Mouse (Mus musculus) kidney, adult 2 months (tissue): ENCODE measurements around the gene Evx2. TPM values are rescaled to one million over a fixed set of nuclear protein-coding genes. Genes with fewer than 3 reads are reported as not detected.
A peak's percentile ranks its signal among the peaks of the same experiment; 100 is the strongest.

Source experiments
- DNase-seq: peaks from one replicate; pipeline ENCODE4 v3.0.0; 2021
- H3K27ac ChIP-seq: fragments of 200-500 bp; 2 replicates; pipeline ENCODE4 v1.5.1; 2012; ENCODE audit warnings: low read depth, low read length, control low read depth, inconsistent platforms; ENCODE audit not compliant: insufficient read depth
- H3K27me3 ChIP-seq: fragments of 200-500 bp; replicated peaks from 2 replicates; pipeline ENCODE4 v1.6.1; 2012; ENCODE audit warnings: mild to moderate bottlenecking, moderate library complexity, low read length, inconsistent platforms; ENCODE audit not compliant: control insufficient read depth, insufficient read depth
- H3K36me3 ChIP-seq: fragments of 200-500 bp; 2 replicates; pipeline ENCODE4 v1.6.1; 2012; ENCODE audit warnings: mild to moderate bottlenecking, moderate library complexity, low read length, inconsistent platforms; ENCODE audit not compliant: control insufficient read depth, insufficient read depth
- H3K4me1 ChIP-seq: fragments of 200-500 bp; 2 replicates; pipeline ENCODE4 v1.6.1; 2011; ENCODE audit warnings: low read length; ENCODE audit not compliant: control insufficient read depth, insufficient read depth
- H3K4me3 ChIP-seq: fragments of 200-500 bp; 2 replicates; pipeline ENCODE4 v1.5.1; 2011; ENCODE audit warnings: mild to moderate bottlenecking, low read depth, low read length, control low read depth; ENCODE audit not compliant: insufficient read depth
- CTCF ChIP-seq: fragments of 200-500 bp; conservative IDR thresholded peaks from 2 replicates; pipeline ENCODE4 v1.5.1; 2011; ENCODE audit warnings: low read depth, mild to moderate bottlenecking, control low read depth, low read length, moderate library complexity, mixed read lengths; ENCODE audit not compliant: insufficient read depth, insufficient read length
- POLR2A ChIP-seq: fragments of 200-500 bp; IDR thresholded peaks from one replicate; pipeline ENCODE4 v1.6.1; 2011; ENCODE audit warnings: low read depth, low read length, control low read depth
- WGBS: fragments of 180-500 bp; shearing (Covaris S2); methylation state at CpG from one replicate; pipeline ENCODE4 v1.1.7; 2018; 5-methylcytosine and 5-hydroxymethylcytosine counted together
- polyA plus RNA-seq: library from polyadenylated mRNA; depleted of rRNA; stranded (reverse); fragments of >200 nt; gene quantifications from 2 replicates; pipeline ENCODE4 v1.2.3, GENCODE M21; 2012

The Evx2 gene
- polyA plus RNA-seq, 1 experiment = not detected

DNA sequence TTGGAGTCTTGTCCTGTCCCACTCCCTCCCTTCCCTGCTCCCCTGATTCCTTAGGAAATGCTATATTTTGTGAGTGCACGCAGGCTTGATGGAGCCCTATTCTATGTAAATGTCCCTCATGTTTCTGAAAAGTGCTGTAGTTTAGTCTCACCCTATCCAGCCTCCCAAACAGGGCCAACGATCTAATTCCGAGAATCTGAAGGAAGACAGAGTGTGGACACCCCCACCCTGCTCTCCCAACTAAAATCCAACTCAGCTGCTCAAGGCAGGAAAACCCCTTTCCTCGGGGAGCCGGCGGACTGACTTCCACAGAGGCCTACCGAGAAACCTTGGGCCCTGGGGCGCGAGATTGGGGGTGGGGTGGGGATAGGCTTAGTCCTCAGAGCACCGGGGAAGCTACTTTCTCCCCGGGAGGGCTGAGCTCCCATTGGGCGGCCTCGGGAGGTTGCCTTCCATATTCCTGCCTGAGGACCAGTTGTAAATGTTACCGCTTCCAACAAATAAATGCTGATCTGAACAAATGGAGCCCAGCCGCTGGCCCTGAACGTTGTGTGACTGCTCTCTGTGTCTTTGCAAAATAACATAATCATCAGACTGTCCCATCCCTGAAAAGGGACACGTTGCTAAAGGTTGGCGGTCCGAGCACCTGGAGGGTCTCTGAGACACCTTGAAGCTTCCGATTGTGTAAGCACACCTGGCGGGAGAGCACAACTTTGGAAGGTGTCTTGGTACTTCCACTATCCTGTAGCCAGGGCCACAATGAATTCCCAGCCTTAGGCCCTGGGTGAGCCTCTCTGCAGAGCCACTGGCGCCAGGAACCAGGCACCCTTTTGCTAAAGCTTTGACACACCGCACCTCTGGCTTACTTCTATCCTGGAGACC, 40.5 kb upstream of the Evx2 start:
- WGBS = 39% methylated on average over 23 of the region's 23 CpGs
- Histone ChIP-seq H3K4me1 (no peaks in the 10 kb centered on the region), H3K36me3 (no peaks in the 10 kb centered on the region), H3K4me3 (peak overlapping the region; percentile 84), H3K27me3 (no peaks in the 10 kb centered on the region), H3K27ac (peak overlapping the region; percentile 94)
- TF ChIP-seq CTCF = no peak
- no peak for TF ChIP-seq POLR2A
- no peak for DNase-seq

DNA sequence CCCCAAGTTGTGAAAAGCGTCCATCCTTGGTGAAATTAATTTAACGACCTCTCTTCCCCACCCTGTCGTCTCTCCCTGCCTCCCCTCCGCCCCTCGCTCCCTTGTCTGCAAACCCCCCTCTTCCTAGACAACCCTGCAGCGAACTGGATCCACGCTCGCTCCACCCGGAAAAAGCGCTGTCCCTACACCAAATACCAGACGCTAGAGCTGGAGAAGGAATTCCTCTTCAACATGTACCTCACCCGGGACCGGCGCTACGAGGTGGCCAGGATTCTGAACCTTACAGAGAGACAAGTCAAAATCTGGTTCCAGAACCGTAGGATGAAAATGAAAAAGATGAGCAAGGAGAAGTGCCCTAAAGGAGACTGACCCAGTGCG, 39.7 kb upstream of the Evx2 start:
- Histone ChIP-seq H3K27ac (peak overlapping the region; percentile 94), H3K4me3 (peak overlapping the region; percentile 84), H3K27me3 (no peaks in the 10 kb centered on the region), H3K4me1 (no peaks in the 10 kb centered on the region), H3K36me3 (no peaks in the 10 kb centered on the region)
- DNase-seq = peak; percentile 46
- WGBS = 12% methylated on average over 17 of the region's 17 CpGs
- TF ChIP-seq POLR2A (no peak), CTCF (no peak)

DNA sequence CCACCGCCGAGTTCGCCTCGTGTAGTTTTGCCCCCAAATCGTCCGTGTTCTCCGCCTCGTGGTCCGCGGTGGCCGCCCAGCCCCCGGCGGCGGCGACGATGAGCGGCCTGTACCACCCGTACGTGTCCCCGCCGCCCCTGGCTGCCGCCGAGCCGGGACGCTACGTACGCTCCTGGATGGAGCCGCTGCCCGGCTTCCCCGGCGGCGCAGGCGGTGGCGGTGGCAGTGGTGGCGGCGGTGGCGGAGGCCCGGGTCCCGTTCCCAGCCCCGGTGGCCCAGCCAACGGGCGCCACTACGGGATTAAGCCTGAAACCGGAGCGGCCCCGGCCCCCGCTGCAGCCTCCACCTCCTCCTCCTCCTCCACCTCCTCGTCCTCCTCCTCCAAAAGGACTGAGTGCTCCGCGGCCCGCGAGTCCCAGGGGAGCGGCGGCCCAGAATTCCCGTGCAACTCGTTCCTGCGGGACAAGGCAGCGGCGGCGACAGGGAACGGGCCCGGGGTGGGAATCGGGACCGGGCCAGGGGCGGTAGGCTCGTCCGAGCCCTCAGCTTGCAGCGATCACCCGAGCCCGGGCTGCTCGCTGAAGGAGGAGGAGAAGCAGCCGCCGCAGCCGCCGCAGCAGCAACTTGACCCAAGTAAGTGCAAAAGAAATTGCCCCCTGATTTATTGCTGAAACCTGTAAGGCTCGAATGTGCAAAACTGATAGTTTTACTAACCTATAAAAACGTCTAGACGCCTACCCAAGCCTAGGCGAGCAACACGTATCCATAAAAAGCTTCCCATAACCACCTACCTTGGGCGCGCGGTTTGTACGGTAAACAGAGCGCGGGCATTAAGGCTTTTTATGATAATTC, 39.1 kb upstream of the Evx2 start:
- H3K27ac ChIP-seq = peak overlapping the region; percentile 94

DNA sequence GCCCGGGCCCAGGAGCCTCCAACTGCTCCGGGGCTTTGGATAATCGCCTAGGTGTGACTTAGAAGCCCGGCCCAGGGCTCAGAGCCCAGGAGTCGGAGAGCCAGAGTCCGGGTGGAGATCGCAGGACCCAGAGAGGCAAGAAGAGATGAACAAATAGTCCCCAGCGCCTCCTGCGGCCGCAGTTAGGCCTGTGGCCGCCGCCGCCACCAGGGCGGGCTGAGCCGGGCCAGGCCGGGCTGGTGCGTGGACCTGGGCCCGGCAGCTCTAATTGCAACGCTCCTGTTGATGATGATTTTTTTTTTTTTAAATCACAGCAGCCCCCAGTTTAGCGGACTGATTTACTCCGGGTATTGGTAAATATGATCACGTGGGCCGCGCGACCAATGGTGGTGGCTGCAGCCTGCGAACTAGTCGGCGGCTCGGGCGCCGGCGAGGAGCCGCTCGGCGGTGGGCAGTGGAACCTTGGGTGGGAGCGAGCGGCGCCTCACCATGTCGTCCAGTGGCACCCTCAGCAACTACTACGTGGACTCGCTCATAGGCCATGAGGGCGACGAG, 38.3 kb upstream of the Evx2 start, which contains the start of gene Hoxd9:
Gene Hoxd9, plus strand, starts transcription at position 161 of the 555 bp plus-strand sequence.
- TF ChIP-seq POLR2A = peak; percentile 61
- no peak for TF ChIP-seq CTCF
- DNase-seq = peak; percentile 91
- Histone ChIP-seq H3K27ac (peak within 1 kb of the TSS; percentile 94), H3K27me3 (no peaks in the 10 kb centered on the region), H3K36me3 (no peaks in the 10 kb centered on the region), H3K4me1 (no peaks in the 10 kb centered on the region), H3K4me3 (peak within 1 kb of the TSS; percentile 84)
- under 1% methylated on average over 43 of the region's 43 CpGs for WGBS

More for the DNA sequence above, 39.1 kb upstream of the Evx2 start:
- Histone ChIP-seq H3K36me3 (no peaks in the 10 kb centered on the region), H3K4me3 (peak overlapping the region; percentile 84), H3K27me3 (no peaks in the 10 kb centered on the region), H3K4me1 (no peaks in the 10 kb centered on the region)
- 2% methylated on average over 82 of the region's 86 CpGs for WGBS
- peak; percentile 57 for DNase-seq
- TF ChIP-seq CTCF (no peak), POLR2A (no peak)

DNA sequence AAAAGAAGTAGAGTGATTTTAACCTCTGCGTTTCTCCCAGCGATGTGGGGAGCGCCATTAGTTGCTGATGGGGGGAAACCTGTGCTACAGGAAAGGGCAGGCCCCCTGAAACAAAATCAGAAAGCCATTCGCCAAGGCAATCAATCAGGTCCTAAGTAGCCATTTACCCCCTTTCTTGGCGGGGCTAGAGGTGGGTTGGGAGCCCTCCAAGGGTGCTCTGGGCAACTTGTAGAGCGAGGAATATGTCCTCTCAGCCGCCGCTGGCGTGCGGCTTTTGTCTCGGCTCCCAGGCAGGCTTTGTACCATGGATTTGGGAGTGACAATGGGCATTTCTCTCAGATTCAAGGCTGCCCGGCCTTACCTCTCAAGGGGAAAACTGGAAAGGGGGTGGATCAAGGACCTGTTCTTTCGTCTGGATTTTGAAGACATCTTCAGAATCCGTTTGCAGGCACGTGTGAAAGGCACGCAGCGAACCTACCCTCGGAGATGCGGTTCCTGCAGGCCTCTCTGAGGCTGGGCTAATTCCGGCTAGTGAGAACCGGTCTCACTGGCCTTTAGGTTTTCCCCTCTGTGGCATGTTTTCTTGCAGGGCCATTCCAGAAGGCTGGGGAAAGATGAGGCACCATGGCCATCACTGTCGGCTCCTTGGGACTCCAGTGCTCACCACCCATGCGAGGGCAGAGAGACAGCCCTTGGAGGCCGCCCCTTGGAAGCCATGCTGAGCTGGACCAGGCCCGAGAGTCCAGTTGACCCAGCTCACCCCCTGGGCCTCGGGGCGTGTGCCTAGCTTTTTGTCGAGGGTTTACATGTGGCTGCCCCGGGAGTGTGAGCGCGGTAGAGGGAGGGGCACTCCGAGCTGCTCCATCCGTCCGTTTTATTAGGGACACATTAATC, 37.3 kb upstream of the Evx2 start:
- Histone ChIP-seq H3K4me1 (no peaks in the 10 kb centered on the region), H3K27ac (peak overlapping the region; percentile 94), H3K27me3 (no peaks in the 10 kb centered on the region), H3K4me3 (peak overlapping the region; percentile 84; the same call in 1 of the 2 replicates), H3K36me3 (no peaks in the 10 kb centered on the region)
- DNase-seq = peak; percentile 61
- WGBS = 40% methylated on average over 34 of the region's 34 CpGs
- TF ChIP-seq POLR2A = no peak
- TF ChIP-seq CTCF = no peak

DNA sequence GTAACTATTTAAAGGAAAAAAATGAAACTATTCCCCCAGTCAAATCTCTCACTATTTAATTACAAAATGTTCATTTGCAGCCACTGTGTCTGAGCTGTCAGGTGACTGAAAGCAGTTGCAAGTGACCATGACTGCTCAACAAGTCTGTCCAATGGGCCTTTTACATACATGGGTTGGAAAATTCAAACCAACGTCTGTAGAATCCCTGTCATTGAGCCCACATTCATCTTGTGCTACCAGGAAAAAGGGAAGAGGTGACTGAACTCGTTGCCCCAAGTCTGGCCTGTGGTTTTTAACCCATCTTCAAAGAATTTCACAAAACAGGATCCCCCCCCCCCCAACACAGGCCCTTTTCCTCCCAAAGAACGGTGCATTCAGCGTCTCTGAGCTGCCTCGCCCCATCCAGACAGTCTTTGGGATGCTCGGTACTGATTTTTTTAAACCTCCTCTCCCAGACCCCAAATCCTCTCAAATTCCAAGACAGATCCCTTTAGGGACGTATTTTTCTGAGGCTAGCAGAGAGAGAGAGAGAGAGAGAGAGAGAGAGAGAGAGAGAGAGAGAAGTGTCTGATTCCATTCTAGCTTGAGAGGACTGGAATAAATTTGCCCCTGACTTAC, 36.6 kb upstream of the Evx2 start:
- Histone ChIP-seq H3K27me3 (no peaks in the 10 kb centered on the region), H3K4me3 (0 out of 2 replicates have a peak overlapping the region, but pooled peaks have one; percentile 84), H3K36me3 (no peaks in the 10 kb centered on the region), H3K4me1 (no peaks in the 10 kb centered on the region), H3K27ac (peak overlapping the region; percentile 94)
- DNase-seq = peak; percentile 27
- TF ChIP-seq POLR2A (no peak), CTCF (no peak)
- WGBS = 44% methylated on average over 7 of the region's 7 CpGs
